Mouse (Mus musculus) kidney, adult 2 months (tissue): ENCODE results near the gene Rdm1. TPM values are rescaled to one million over a fixed set of nuclear protein-coding genes. Genes with fewer than 3 reads are reported as not detected.
A peak's percentile ranks its signal among the peaks of the same experiment; 100 is the strongest.
"Not testable (repeated sequence)": the region's sequence is repeated elsewhere in the genome, so short reads cannot be mapped to it uniquely, and the experiment has no call there.

Experiments used
- DNase-seq: peaks from one replicate; pipeline ENCODE4 v3.0.0; 2021
- H3K27ac ChIP-seq: fragments of 200-500 bp; 2 replicates; pipeline ENCODE4 v1.5.1; 2012; ENCODE audit warnings: low read depth, low read length, control low read depth, inconsistent platforms; ENCODE audit not compliant: insufficient read depth
- H3K27me3 ChIP-seq: fragments of 200-500 bp; replicated peaks from 2 replicates; pipeline ENCODE4 v1.6.1; 2012; ENCODE audit warnings: mild to moderate bottlenecking, moderate library complexity, low read length, inconsistent platforms; ENCODE audit not compliant: control insufficient read depth, insufficient read depth
- H3K36me3 ChIP-seq: fragments of 200-500 bp; 2 replicates; pipeline ENCODE4 v1.6.1; 2012; ENCODE audit warnings: mild to moderate bottlenecking, moderate library complexity, low read length, inconsistent platforms; ENCODE audit not compliant: control insufficient read depth, insufficient read depth
- H3K4me1 ChIP-seq: fragments of 200-500 bp; 2 replicates; pipeline ENCODE4 v1.6.1; 2011; ENCODE audit warnings: low read length; ENCODE audit not compliant: control insufficient read depth, insufficient read depth
- H3K4me3 ChIP-seq: fragments of 200-500 bp; 2 replicates; pipeline ENCODE4 v1.5.1; 2011; ENCODE audit warnings: mild to moderate bottlenecking, low read depth, low read length, control low read depth; ENCODE audit not compliant: insufficient read depth
- CTCF ChIP-seq: fragments of 200-500 bp; conservative IDR thresholded peaks from 2 replicates; pipeline ENCODE4 v1.5.1; 2011; ENCODE audit warnings: low read depth, mild to moderate bottlenecking, control low read depth, low read length, moderate library complexity, mixed read lengths; ENCODE audit not compliant: insufficient read depth, insufficient read length
- POLR2A ChIP-seq: fragments of 200-500 bp; IDR thresholded peaks from one replicate; pipeline ENCODE4 v1.6.1; 2011; ENCODE audit warnings: low read depth, low read length, control low read depth
- WGBS: fragments of 180-500 bp; shearing (Covaris S2); methylation state at CpG from one replicate; pipeline ENCODE4 v1.1.7; 2018; 5-methylcytosine and 5-hydroxymethylcytosine counted together
- polyA plus RNA-seq: library from polyadenylated mRNA; depleted of rRNA; stranded (reverse); fragments of >200 nt; gene quantifications from 2 replicates; pipeline ENCODE4 v1.2.3, GENCODE M21; 2012; rRNA removed

The Rdm1 gene
- 41.0 and 45.7 TPM in 2 replicates for polyA plus RNA-seq

GRCm38 (mm10) chr11:101626995-101627856 lies at the start of gene Rdm1:
Gene Rdm1 (plus strand): TSS chr11:101627195.
- H3K27me3 ChIP-seq: no peaks in the 10 kb centered on the region
- peak; percentile 91 for DNase-seq
- H3K36me3 ChIP-seq: no peaks in the 10 kb centered on the region
- under 1% methylated on average over 34 of the region's 34 CpGs for WGBS
- H3K4me3 ChIP-seq: peak within 1 kb of the TSS; percentile 64
- TF ChIP-seq CTCF (no peak), POLR2A (no peak)
- H3K4me1 ChIP-seq: no peaks in the 10 kb centered on the region
- peak within 1 kb of the TSS; percentile 96 for H3K27ac ChIP-seq

GRCm38 (mm10) chr11:101581081-101581764 lies 45.8 kb upstream of the Rdm1 start:
- Histone ChIP-seq H3K4me1 (peaks cover 14% of the 10 kb centered on the region; the same call in 1 of the 2 replicates), H3K36me3 (peaks cover 3% of the 10 kb centered on the region), H3K27ac (peak overlapping the region; percentile 62; the same call in 1 of the 2 replicates), H3K27me3 (no peaks in the 10 kb centered on the region), H3K4me3 (no peak overlapping the region)
- DNase-seq: peak; percentile 44
- WGBS: 48% methylated on average over 6 of the region's 6 CpGs
- TF ChIP-seq POLR2A (no peak), CTCF (no peak)

- no peaks in the 10 kb centered on the region for H3K27me3 ChIP-seq
Measured at GRCm38 (mm10) chr11:101582054-101583035, 44.6 kb upstream of the Rdm1 start, which contains the start of gene Tmem106a. Gene Tmem106a (plus strand): TSS chr11:101582242.

GRCm38 (mm10) chr11:101583205-101583604 lies 43.8 kb upstream of the Rdm1 start:
- H3K4me1 ChIP-seq: peaks cover 17% of the 10 kb centered on the region; the same call in 1 of the 2 replicates
- no peaks in the 10 kb centered on the region; the same call in 1 of the 2 replicates for H3K36me3 ChIP-seq
- no peak for DNase-seq
- TF ChIP-seq CTCF (no peak), POLR2A (no peak)
- no peaks in the 10 kb centered on the region for H3K27me3 ChIP-seq
- WGBS: 67% methylated on average over 2 of the region's 2 CpGs
- H3K4me3 ChIP-seq: peak overlapping the region; percentile 55
- peak overlapping the region; percentile 78 for H3K27ac ChIP-seq

More at GRCm38 (mm10) chr11:101582054-101583035, 44.6 kb upstream of the Rdm1 start, which contains the start of gene Tmem106a:
- Histone ChIP-seq H3K27ac (peak within 1 kb of the TSS; percentile 96), H3K36me3 (peaks cover under 1% of the 10 kb centered on the region; the same call in 1 of the 2 replicates), H3K4me1 (peaks cover 14% of the 10 kb centered on the region; the same call in 1 of the 2 replicates), H3K4me3 (peak within 1 kb of the TSS; percentile 61)
- WGBS: 13% methylated on average over 31 of the region's 31 CpGs
- DNase-seq: peak; percentile 92
- TF ChIP-seq POLR2A (no peak), CTCF (no peak)

GRCm38 (mm10) chr11:101585031-101585430 lies 42.0 kb upstream of the Rdm1 start:
- Histone ChIP-seq H3K27ac (peak overlapping the region; percentile 68), H3K4me1 (peaks cover 24% of the 10 kb centered on the region)
- H3K36me3 ChIP-seq, H3K4me3 ChIP-seq, H3K27me3 ChIP-seq: not testable (repeated sequence)
- peak; percentile 84 for DNase-seq
- WGBS: 83% methylated on average over 1 of the region's 1 CpGs

GRCm38 (mm10) chr11:101585805-101586204 lies 41.2 kb upstream of the Rdm1 start:
- Histone ChIP-seq H3K4me1 (peaks cover 20% of the 10 kb centered on the region), H3K36me3 (peaks cover 4% of the 10 kb centered on the region; the same call in 1 of the 2 replicates), H3K4me3 (no peak overlapping the region), H3K27me3 (no peaks in the 10 kb centered on the region), H3K27ac (peak overlapping the region; percentile 34; the same call in 1 of the 2 replicates)
- no peak for DNase-seq
- TF ChIP-seq CTCF: no peak
- TF ChIP-seq POLR2A: no peak
- WGBS: 60% methylated on average over 4 of the region's 4 CpGs
